Mouse (Mus musculus) erythroblast, embryonic 14.5 days (primary cell): ENCODE measurements around the gene Kcnma1.

Experiments
- GATA1 ChIP-seq: IDR thresholded peaks from 2 replicates; pipeline ENCODE4 v1.6.1; 2012; ENCODE audit warnings: low read length, inconsistent platforms, mixed read lengths
- TAL1 ChIP-seq: IDR thresholded peaks from 3 replicates; pipeline ENCODE4 v1.6.1; 2012; ENCODE audit warnings: low read length, inconsistent platforms, mixed read lengths

DNA sequence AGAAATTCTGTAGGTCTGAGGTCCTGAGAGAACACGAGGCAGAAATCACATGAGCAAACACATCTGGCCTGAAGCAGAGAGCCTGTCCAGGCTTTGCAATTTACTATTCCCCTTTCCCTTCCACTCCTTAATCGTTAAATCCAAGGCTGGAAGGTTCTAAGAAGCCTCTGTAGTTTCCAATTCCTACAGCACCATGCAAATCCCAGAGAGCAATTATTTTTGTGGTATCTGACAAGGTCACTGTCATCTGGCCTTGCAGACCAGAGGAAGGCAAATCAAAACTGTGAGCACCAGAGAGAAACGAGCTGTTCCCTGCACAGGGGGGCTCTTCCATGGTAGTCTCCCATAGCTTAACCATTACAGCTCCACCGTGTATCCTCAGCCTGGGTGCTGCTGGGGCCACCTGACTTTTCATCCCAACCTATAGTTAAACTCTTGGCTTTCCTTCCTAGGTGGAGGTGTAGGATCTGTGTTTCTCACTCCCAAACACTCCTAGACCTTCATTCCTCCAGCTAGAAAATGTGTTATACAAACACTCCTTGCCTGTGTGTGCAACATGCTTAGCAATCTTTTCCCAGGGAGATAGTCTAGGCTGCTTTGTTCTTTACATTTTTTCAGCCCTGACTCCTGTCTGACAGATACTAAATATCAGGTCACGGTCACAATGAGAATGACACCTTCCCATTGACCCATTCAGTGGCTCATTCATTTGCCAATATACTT, 461.9 kb downstream of the Kcnma1 start:
- TF ChIP-seq TAL1 (no peak), GATA1 (no peak)
